Mouse (Mus musculus) kidney, postnatal 0 days (tissue): Measurements from ENCODE around the gene Zdhhc6. TPM values are rescaled to one million over a fixed set of nuclear protein-coding genes. Genes with fewer than 3 reads are reported as not detected.

Source experiments
- ATAC-seq: fragments of 200-750 bp; cut with Nextera tagmentation; replicated peaks from 2 replicates; pipeline ENCODE4 v1.8.0; 2017; ENCODE audit warnings: low read depth, moderate number of reproducible peaks, moderate TSS enrichment, moderate library complexity; ENCODE audit not compliant: low FRiP score
- DNase-seq: peaks from one replicate; pipeline ENCODE4 v3.0.0-alpha.2; 2016; ENCODE audit warnings: low spot score
- H3K27ac ChIP-seq: fragments of 300-500 bp; sonication (generic); 2 replicates; pipeline ENCODE4 v1.5.1; 2014; ENCODE audit warnings: mild to moderate bottlenecking
- H3K27me3 ChIP-seq: fragments of 300-500 bp; sonication (generic); 2 replicates; pipeline ENCODE4 v1.6.1; 2014; ENCODE audit warnings: low read length, mixed read lengths; ENCODE audit not compliant: insufficient read depth
- H3K36me3 ChIP-seq: fragments of 300-500 bp; sonication (generic); 2 replicates; pipeline ENCODE4 v1.6.1; 2014; ENCODE audit warnings: low read length, mixed read lengths; ENCODE audit not compliant: insufficient read depth
- H3K4me1 ChIP-seq: fragments of 300-500 bp; sonication (generic); replicated peaks from 2 replicates; pipeline ENCODE4 v1.6.1; 2014; ENCODE audit warnings: antibody characterized with exemption, low read length, mixed read lengths; ENCODE audit not compliant: insufficient read depth
- H3K4me2 ChIP-seq: fragments of 300-500 bp; sonication (generic); 2 replicates; pipeline ENCODE4 v1.6.1; 2014; ENCODE audit warnings: mild to moderate bottlenecking, low read length, moderate library complexity, mixed read lengths
- H3K4me3 ChIP-seq: fragments of 300-500 bp; sonication (generic); replicated peaks from 2 replicates; pipeline ENCODE4 v1.5.1; 2014; ENCODE audit warnings: low read depth, low read length
- H3K9ac ChIP-seq: fragments of 300-500 bp; sonication (generic); 2 replicates; pipeline ENCODE4 v1.6.1; 2014; ENCODE audit warnings: low read depth, low read length
- H3K9me3 ChIP-seq: fragments of 300-500 bp; sonication (generic); replicated peaks from 2 replicates; pipeline ENCODE4 v1.6.1; 2016; ENCODE audit warnings: low read length, inconsistent platforms, mixed read lengths
- CTCF ChIP-seq: IDR thresholded peaks from 2 replicates; pipeline ENCODE4 v1.5.1; 2016; ENCODE audit warnings: antibody characterized with exemption, low read depth, mild to moderate bottlenecking, moderate library complexity
- WGBS: fragments of 180-500 bp; shearing (Covaris S2); extraction: QIAGEN DNeasy Blood & Tissue Kit; methylation state at CpG from one replicate; pipeline ENCODE4 v1.1.7; 2014; 5-methylcytosine and 5-hydroxymethylcytosine counted together
- polyA plus RNA-seq: library from polyadenylated mRNA; unstranded; fragments of >200 nt; fragmentation: Nextera tagmentation; extraction: Ambion mirVana; gene quantifications from 2 replicates; pipeline ENCODE4 v1.2.1, GENCODE M21; 2015

Gene Zdhhc6
- polyA plus RNA-seq, 1 experiment from 2014 or later = 79.9 TPM

DNA sequence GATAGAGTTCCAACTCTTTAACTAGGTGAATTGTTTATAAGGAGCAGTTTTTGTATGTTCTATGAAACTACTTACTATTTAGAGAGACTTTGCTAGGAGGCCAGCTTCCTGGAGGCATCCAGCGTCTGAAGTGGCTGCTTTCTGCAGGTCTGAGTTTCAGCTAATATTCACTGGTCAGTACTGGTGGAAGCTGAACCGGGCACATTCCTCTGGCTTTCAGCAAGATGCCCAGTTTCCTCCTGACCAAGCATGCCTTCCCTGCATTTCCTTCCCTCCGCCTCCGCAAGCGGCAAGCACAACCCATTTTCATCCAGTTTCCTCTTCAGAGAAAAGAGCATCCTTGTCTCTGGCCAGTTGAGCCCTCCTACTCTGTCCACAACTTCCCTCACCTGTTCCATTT is 46.8 kb downstream of the Zdhhc6 start:
- peak overlapping the region; percentile 86 for H3K27ac ChIP-seq
- DNase-seq (peak; percentile 19), ATAC-seq (peak; percentile 41; the same call in 1 of the 2 replicates)
- 0 out of 2 replicates have a peak, but pooled peaks cover 3% of the 10 kb centered on the region for H3K36me3 ChIP-seq
- no peaks in the 10 kb centered on the region for H3K9me3 ChIP-seq
- no peaks in the 10 kb centered on the region for H3K27me3 ChIP-seq
- 64% methylated on average over 5 of the region's 5 CpGs for WGBS
- TF ChIP-seq CTCF = no peak
- no peak overlapping the region for H3K4me3 ChIP-seq
- no peak overlapping the region; the same call in 1 of the 2 replicates for H3K4me2 ChIP-seq
- no peak overlapping the region for H3K9ac ChIP-seq
- 0 out of 2 replicates have a peak, but pooled peaks cover 21% of the 10 kb centered on the region for H3K4me1 ChIP-seq

GRCm38 (mm10) chr19:55268150-55268549 is 47.7 kb downstream of the Zdhhc6 start:
- H3K4me3 ChIP-seq = no peak overlapping the region
- H3K9ac ChIP-seq = no peak overlapping the region
- no peak for TF ChIP-seq CTCF
- no peaks in the 10 kb centered on the region for H3K27me3 ChIP-seq
- ATAC-seq (peak; percentile 69; the same call in 1 of the 2 replicates), DNase-seq (no peak)
- H3K27ac ChIP-seq = peak overlapping the region; percentile 86
- H3K9me3 ChIP-seq = no peaks in the 10 kb centered on the region
- no peak overlapping the region for H3K4me2 ChIP-seq
- WGBS = 41% methylated on average over 3 of the region's 3 CpGs
- 0 out of 2 replicates have a peak, but pooled peaks cover 21% of the 10 kb centered on the region for H3K4me1 ChIP-seq
- no peaks in the 10 kb centered on the region for H3K36me3 ChIP-seq

GRCm38 (mm10) chr19:55266786-55267185 is 49.0 kb downstream of the Zdhhc6 start:
- Histone ChIP-seq H3K4me3 (no peak overlapping the region), H3K9me3 (no peaks in the 10 kb centered on the region), H3K4me2 (no peak overlapping the region), H3K27me3 (no peaks in the 10 kb centered on the region), H3K27ac (peak overlapping the region; percentile 86; the same call in 1 of the 2 replicates), H3K9ac (no peak overlapping the region), H3K4me1 (0 out of 2 replicates have a peak, but pooled peaks cover 21% of the 10 kb centered on the region), H3K36me3 (no peaks in the 10 kb centered on the region)
- TF ChIP-seq CTCF = no peak
- 68% methylated on average over 3 of the region's 3 CpGs for WGBS
- ATAC-seq (no peak), DNase-seq (no peak)

DNA sequence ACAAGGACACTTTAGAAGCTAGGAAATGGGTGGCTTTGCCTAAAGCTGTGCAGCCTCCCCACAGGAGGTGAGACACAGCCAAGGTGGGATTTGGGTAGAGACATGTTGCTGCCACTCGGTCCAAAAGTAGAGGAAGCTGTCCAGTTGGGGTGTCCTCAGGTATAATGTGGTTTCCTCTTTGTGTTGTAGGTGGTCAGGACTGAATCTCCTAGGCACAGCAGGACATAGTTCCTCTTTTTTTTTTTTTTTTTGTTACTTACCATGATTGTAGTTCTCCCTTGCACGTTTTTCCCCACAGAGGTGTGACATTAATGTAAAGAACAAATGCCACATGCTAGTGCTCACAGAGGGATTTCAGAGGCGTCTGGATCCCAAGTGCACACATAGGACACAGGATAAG is 50.6 kb downstream of the Zdhhc6 start:
- ATAC-seq (no peak), DNase-seq (no peak)
- 85% methylated on average over 3 of the region's 3 CpGs for WGBS
- no peaks in the 10 kb centered on the region for H3K36me3 ChIP-seq
- H3K4me3 ChIP-seq = no peak overlapping the region
- no peak for TF ChIP-seq CTCF
- H3K27ac ChIP-seq = no peak overlapping the region
- H3K4me1 ChIP-seq = 0 out of 2 replicates have a peak, but pooled peaks cover 20% of the 10 kb centered on the region
- no peaks in the 10 kb centered on the region for H3K9me3 ChIP-seq
- H3K27me3 ChIP-seq = no peaks in the 10 kb centered on the region
- no peak overlapping the region for H3K9ac ChIP-seq
- H3K4me2 ChIP-seq = no peak overlapping the region

GRCm38 (mm10) chr19:55260389-55261184 is 55.2 kb downstream of the Zdhhc6 start:
- TF ChIP-seq CTCF = no peak
- no peak overlapping the region for H3K27ac ChIP-seq
- no peaks in the 10 kb centered on the region for H3K9me3 ChIP-seq
- ATAC-seq (no peak), DNase-seq (no peak)
- H3K36me3 ChIP-seq = no peaks in the 10 kb centered on the region
- no peaks in the 10 kb centered on the region for H3K27me3 ChIP-seq
- no peak overlapping the region for H3K4me2 ChIP-seq
- H3K4me3 ChIP-seq = no peak overlapping the region
- 52% methylated on average over 12 of the region's 12 CpGs for WGBS
- no peaks in the 10 kb centered on the region for H3K4me1 ChIP-seq
- no peak overlapping the region for H3K9ac ChIP-seq

DNA sequence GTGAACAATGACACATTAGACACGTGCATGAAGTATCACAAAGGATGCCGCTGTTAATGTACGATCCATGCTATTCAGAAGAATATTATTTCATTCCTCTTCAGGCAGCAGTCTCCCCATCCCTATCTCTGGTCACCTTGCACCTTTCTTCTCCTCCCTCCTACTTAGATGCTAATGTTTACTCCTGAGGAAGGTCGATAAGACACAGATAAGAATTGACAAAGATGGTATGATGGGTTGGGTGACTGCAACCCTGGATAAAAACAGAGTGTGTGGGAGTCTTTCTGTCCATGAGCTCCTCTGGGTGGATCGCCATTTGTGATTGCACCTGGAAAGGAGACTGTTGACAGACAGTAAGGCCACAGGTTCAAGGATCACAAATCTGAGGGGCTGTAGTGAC is 57.3 kb downstream of the Zdhhc6 start:
- Histone ChIP-seq H3K4me3 (no peak overlapping the region), H3K4me2 (no peak overlapping the region), H3K27me3 (no peaks in the 10 kb centered on the region), H3K27ac (no peak overlapping the region), H3K36me3 (no peaks in the 10 kb centered on the region), H3K9me3 (no peaks in the 10 kb centered on the region), H3K4me1 (no peaks in the 10 kb centered on the region; the same call in 1 of the 2 replicates), H3K9ac (no peak overlapping the region)
- 80% methylated on average over 5 of the region's 5 CpGs for WGBS
- no peak for TF ChIP-seq CTCF
- ATAC-seq (no peak), DNase-seq (no peak)
